Mouse (Mus musculus) heart, embryonic 10.5 days (tissue): Measurements from ENCODE around the gene Eps8. TPM values are rescaled to one million over a fixed set of nuclear protein-coding genes. Genes with fewer than 3 reads are reported as not detected.
A peak's percentile ranks its signal among the peaks of the same experiment; 100 is the strongest.

Source experiments
- DNase-seq: peaks from one replicate; pipeline ENCODE4 v3.0.0-alpha.2; 2017; ENCODE audit warnings: low spot score
- H3K27ac ChIP-seq: fragments of 300-500 bp; sonication (generic); 2 replicates; pipeline ENCODE4 v1.5.1; 2016; ENCODE audit warnings: mild to moderate bottlenecking
- H3K27me3 ChIP-seq: fragments of 300-500 bp; sonication (generic); 2 replicates; pipeline ENCODE4 v1.6.1; 2016; ENCODE audit warnings: mild to moderate bottlenecking; ENCODE audit not compliant: poor library complexity, insufficient read depth, severe bottlenecking
- H3K36me3 ChIP-seq: fragments of 300-500 bp; sonication (generic); 2 replicates; pipeline ENCODE4 v1.6.1; 2016; ENCODE audit warnings: mild to moderate bottlenecking, moderate library complexity
- H3K4me1 ChIP-seq: fragments of 300-500 bp; sonication (generic); 2 replicates; pipeline ENCODE4 v1.6.1; 2016; ENCODE audit warnings: mild to moderate bottlenecking
- H3K4me3 ChIP-seq: fragments of 300-500 bp; sonication (generic); 2 replicates; pipeline ENCODE4 v1.5.1; 2016; ENCODE audit warnings: mild to moderate bottlenecking, moderate library complexity
- H3K9me3 ChIP-seq: fragments of 300-500 bp; sonication (generic); 2 replicates; pipeline ENCODE4 v1.6.1; 2016; ENCODE audit warnings: mild to moderate bottlenecking, moderate library complexity
- WGBS: fragments of 180-500 bp; shearing (Covaris S2); methylation state at CpG from one replicate; pipeline ENCODE4 v1.1.7; 2016; 5-methylcytosine and 5-hydroxymethylcytosine counted together
- polyA plus RNA-seq: library from polyadenylated mRNA; unstranded; fragments of >200 nt; fragmentation: Nextera tagmentation; extraction: Ambion mirVana; gene quantifications from 2 replicates; pipeline ENCODE4 v1.2.1, GENCODE M21; 2016

Eps8 gene
- polyA plus RNA-seq, 1 experiment from 2014 or later: 16.3 TPM

DNA sequence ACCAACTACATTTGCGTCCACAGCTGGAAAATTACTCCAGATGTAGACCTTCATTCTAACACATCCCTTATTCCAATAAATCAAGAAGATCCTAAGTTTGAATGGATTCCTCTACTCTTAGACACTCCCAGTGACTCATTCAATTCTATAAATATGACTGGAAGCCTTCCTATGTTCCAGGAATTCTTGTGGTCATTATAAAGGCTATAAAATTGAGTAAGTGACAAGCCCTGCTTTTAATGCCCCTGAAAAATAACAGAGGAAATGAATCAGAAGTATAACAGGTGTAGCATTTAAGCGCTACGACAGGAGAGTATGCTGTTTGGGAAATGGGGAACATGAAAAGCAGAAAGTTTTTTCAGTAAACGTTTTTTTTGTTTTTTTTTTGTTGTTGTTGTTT is 139.8 kb downstream of the Eps8 start:
- no peaks in the 10 kb centered on the region for H3K36me3 ChIP-seq
- H3K9me3 ChIP-seq: no peaks in the 10 kb centered on the region
- no peak overlapping the region for H3K4me3 ChIP-seq
- no peaks in the 10 kb centered on the region; the same call in 1 of the 2 replicates for H3K4me1 ChIP-seq
- H3K27ac ChIP-seq: no peak overlapping the region
- no peak for DNase-seq
- 82% methylated on average over 4 of the region's 4 CpGs for WGBS
- H3K27me3 ChIP-seq: no peaks in the 10 kb centered on the region; the same call in 1 of the 2 replicates

DNA sequence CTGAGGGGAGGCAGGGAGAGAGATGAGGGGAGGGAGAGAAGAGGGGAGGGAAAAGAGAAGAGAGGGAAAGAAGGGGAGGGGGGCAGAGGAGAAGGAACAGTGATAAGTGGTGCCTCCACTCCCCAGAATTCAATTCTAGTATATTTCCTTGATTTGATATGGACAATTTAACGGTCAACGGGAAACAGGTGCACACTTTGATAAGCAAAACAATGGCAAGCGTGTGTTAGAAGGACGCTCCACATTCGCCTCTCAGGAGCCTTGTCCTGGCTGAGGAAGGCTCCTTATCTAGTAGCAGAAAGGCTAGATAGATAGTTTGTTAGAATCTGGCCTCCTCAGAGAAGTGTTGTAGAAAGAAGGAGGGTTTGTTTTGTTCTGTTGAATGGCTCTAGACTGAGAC is 141.9 kb downstream of the Eps8 start:
- WGBS: 45% methylated on average over 5 of the region's 5 CpGs
- peaks cover 5% of the 10 kb centered on the region for H3K36me3 ChIP-seq

DNA sequence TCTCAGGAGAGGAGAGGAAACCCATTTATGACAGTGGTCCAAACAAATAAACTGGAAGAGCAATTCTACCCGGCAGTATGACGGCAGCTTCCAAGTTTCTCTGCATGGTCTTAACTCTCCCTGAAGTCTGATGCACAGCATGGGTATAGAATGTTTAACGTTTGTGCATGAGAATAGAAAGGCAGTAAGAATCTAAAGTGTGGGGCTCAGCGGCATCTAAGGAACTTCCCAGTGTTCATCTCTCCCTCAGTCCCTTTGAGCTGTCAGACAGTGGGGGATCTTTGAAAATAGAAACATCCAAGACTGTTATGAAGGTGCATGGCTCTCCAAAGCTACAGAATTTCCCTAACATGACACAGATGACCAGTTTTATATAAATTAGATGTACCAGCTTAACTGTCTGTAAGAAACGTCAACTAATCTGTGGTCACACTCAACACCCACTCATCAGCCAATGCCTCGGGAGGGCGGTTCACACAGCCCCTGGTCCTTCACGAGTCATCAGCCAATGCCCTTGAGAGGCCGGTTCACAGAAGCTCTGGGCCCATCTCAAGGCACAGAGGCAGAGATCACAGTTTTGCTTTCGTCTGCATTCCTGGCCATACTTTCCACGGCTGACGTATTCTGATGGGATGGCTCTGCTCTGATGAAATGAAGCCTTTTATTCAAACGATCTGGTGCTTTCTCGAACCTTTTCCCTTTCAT is 145.2 kb downstream of the Eps8 start:
- peaks cover 5% of the 10 kb centered on the region for H3K36me3 ChIP-seq
- 57% methylated on average over 14 of the region's 14 CpGs for WGBS
- H3K4me1 ChIP-seq: peaks cover 7% of the 10 kb centered on the region; the same call in 1 of the 2 replicates
- H3K4me3 ChIP-seq: no peak overlapping the region
- DNase-seq: no peak
- H3K9me3 ChIP-seq: no peaks in the 10 kb centered on the region
- H3K27ac ChIP-seq: no peak overlapping the region
- no peaks in the 10 kb centered on the region for H3K27me3 ChIP-seq

More for the DNA sequence above, 141.9 kb downstream of the Eps8 start:
- Histone ChIP-seq H3K4me3 (no peak overlapping the region), H3K27ac (no peak overlapping the region), H3K9me3 (no peaks in the 10 kb centered on the region), H3K4me1 (no peaks in the 10 kb centered on the region; the same call in 1 of the 2 replicates), H3K27me3 (no peaks in the 10 kb centered on the region)
- DNase-seq: no peak

DNA sequence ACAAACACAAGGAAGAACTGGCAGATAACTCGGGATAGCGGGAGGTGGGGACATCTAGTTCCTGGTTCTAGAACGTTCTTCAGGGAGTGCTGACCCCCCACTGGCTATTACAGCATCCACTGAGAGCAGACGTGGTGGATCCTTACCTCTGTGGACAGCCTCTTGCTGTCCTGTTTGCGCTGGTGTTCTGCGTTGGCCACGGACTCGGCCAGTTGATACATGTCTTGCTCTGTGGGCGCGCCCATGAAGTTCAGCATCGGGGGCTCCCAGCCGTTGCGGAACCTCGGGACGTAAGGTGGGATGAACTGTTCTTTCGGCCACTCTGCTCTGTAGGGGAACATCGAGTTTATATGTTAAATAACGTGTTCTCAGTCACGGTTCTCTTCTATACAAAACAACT is 145.7 kb downstream of the Eps8 start:
- no peak overlapping the region for H3K4me3 ChIP-seq
- H3K9me3 ChIP-seq: no peaks in the 10 kb centered on the region
- peaks cover 5% of the 10 kb centered on the region for H3K36me3 ChIP-seq
- no peak for DNase-seq
- no peaks in the 10 kb centered on the region for H3K27me3 ChIP-seq
- H3K4me1 ChIP-seq: peaks cover 7% of the 10 kb centered on the region; the same call in 1 of the 2 replicates
- 92% methylated on average over 19 of the region's 19 CpGs for WGBS
- no peak overlapping the region for H3K27ac ChIP-seq

DNA sequence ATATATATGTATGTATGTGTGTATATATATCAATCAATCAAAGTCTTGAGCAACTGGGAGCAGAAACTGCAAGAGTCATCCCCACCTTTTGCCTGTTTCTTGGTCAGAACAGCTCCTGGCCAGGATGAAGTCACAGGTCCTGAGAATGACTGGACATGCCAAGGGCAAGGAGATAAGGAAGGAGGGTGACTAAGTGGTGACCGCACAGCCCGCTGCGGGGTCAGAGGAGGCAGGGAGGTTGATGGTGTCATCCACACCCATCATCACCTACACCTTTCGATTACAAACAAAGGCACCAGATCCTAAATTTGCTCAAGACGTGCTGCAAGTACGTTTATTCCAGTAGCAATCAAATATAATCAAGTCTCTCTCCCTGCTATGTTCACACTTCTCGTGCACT is 148.1 kb downstream of the Eps8 start:
- Histone ChIP-seq H3K4me1 (0 out of 2 replicates have a peak, but pooled peaks cover 7% of the 10 kb centered on the region), H3K27ac (no peak overlapping the region), H3K36me3 (peaks cover 5% of the 10 kb centered on the region), H3K4me3 (no peak overlapping the region), H3K27me3 (no peaks in the 10 kb centered on the region), H3K9me3 (no peaks in the 10 kb centered on the region)
- WGBS: 71% methylated on average over 7 of the region's 7 CpGs
- no peak for DNase-seq

DNA sequence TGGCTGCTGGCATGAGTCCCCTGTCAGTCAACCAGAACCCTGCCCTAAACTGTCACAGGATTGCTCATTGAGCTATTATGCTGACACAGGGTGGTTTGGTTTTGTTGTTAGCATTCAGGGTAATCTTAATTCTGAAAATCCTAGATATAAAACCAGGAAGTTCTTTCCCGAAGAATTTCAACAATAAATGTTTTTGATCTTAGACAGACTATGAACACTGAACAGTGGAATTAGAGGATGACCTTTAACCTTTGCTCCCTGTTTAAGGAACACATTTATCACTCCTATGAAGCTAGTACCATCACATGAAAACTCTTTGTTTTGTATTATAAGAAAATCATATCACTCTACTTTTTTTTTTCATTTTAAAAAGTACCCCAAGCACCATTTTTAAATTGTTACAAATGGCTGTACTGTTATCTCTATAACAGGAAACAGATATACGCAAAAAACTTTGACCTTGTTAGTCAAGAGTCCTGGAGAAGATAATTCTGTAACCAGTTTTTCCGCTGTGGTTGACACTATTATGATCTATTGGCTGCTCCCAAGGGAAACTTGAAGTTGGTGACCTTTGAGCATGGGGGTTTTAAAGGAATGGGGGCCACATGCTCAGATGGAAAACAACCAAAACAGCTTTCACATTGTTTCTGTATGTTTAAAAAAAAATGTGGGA is 149.0 kb downstream of the Eps8 start:
- WGBS: 73% methylated on average over 3 of the region's 3 CpGs
- DNase-seq: no peak
- Histone ChIP-seq H3K27ac (no peak overlapping the region), H3K27me3 (no peaks in the 10 kb centered on the region), H3K36me3 (peaks cover 5% of the 10 kb centered on the region), H3K4me1 (0 out of 2 replicates have a peak, but pooled peaks cover 7% of the 10 kb centered on the region), H3K4me3 (no peak overlapping the region), H3K9me3 (no peaks in the 10 kb centered on the region)

DNA sequence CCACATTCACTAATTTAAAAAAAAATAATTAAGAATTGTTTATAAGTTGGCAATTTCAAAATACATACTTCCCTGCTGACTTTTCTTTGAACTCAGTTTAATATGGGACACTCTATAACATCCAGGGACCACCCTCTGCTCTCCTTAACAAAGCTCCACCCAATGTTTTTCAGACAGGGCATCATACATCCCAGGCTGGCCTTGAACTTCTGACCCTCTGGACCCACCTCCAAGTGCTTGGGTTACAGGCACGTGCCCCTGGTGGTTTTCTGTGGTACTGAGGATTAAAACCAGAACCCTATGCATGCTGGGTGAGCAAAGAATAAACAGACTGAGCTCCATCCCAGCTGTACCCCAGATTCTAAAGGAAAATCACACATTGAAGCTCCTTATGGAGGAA is 150.6 kb downstream of the Eps8 start:
- 0 out of 2 replicates have a peak, but pooled peaks cover 7% of the 10 kb centered on the region for H3K4me1 ChIP-seq
- no peaks in the 10 kb centered on the region for H3K27me3 ChIP-seq
- WGBS: 72% methylated on average over 1 of the region's 1 CpGs
- H3K9me3 ChIP-seq: no peaks in the 10 kb centered on the region
- DNase-seq: no peak
- H3K27ac ChIP-seq: no peak overlapping the region
- H3K36me3 ChIP-seq: peaks cover 5% of the 10 kb centered on the region
- no peak overlapping the region for H3K4me3 ChIP-seq

DNA sequence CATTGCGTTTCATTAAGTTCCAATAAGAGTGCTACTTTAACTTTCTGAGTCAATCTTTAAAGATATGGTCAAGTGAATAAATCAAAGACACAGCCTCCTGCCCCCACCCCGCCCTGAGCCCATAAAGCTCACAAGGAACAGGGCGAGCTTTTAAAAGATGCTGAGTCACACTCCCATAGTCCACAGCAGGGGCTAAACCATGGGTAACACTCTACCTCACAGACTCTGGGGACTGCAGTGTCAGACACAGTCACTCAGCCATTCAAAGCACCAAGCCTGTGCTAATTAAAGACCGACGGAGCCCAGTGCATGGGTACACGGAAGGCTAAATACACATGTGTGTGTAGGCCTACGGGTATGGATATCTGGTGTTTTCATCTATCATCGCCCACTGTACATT is 151.2 kb downstream of the Eps8 start:
- H3K36me3 ChIP-seq: no peaks in the 10 kb centered on the region; the same call in 1 of the 2 replicates
- no peaks in the 10 kb centered on the region for H3K27me3 ChIP-seq
- no peak overlapping the region for H3K27ac ChIP-seq
- 80% methylated on average over 8 of the region's 8 CpGs for WGBS
- H3K4me1 ChIP-seq: 0 out of 2 replicates have a peak, but pooled peaks cover 7% of the 10 kb centered on the region
- DNase-seq: no peak
- no peaks in the 10 kb centered on the region for H3K9me3 ChIP-seq
- no peak overlapping the region for H3K4me3 ChIP-seq

DNA sequence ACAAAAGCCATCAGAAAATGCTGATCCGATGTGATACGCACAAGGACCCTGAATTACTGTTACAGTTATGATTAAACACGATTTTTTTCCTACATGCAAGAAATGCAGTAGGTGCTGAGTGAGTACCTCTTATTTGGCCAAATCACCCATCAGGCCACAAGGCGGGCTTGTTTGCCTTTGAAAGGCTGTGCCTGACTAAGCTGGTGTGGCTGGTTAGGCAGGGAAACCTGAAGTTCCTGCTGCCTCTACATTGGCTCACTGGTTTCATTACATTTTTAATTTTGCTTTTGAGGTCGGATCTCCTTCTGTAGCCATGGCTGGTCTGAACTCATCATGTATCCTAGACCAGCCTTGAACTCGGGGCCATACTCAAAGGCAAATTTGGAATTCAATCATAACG is 151.7 kb downstream of the Eps8 start:
- no peak overlapping the region for H3K27ac ChIP-seq

DNA sequence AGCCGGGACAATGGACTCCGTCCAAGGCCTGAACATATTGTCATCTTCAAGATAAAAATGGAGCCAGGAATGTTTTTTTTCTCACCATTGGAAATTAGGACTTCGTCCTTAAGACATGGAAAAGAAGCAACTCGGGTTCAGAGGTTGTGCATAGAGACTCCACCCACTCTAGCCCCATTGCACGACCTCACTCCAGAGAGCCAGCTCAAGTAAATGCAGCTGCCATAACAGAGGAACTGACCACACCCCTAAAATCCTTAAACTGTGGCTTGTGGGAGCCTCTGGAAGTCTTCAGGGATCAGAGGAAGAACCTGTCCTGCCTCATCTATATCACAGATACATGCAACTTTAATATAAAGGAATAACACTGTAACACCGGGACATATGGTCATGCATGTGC is 155.9 kb downstream of the Eps8 start:
- 69% methylated on average over 6 of the region's 6 CpGs for WGBS

More for the DNA sequence above, 151.7 kb downstream of the Eps8 start:
- H3K4me1 ChIP-seq: 0 out of 2 replicates have a peak, but pooled peaks cover 7% of the 10 kb centered on the region
- no peaks in the 10 kb centered on the region; the same call in 1 of the 2 replicates for H3K36me3 ChIP-seq
- no peak for DNase-seq
- H3K27me3 ChIP-seq: no peaks in the 10 kb centered on the region
- WGBS: 87% methylated on average over 7 of the region's 7 CpGs
- no peak overlapping the region for H3K4me3 ChIP-seq
- no peaks in the 10 kb centered on the region for H3K9me3 ChIP-seq

DNA sequence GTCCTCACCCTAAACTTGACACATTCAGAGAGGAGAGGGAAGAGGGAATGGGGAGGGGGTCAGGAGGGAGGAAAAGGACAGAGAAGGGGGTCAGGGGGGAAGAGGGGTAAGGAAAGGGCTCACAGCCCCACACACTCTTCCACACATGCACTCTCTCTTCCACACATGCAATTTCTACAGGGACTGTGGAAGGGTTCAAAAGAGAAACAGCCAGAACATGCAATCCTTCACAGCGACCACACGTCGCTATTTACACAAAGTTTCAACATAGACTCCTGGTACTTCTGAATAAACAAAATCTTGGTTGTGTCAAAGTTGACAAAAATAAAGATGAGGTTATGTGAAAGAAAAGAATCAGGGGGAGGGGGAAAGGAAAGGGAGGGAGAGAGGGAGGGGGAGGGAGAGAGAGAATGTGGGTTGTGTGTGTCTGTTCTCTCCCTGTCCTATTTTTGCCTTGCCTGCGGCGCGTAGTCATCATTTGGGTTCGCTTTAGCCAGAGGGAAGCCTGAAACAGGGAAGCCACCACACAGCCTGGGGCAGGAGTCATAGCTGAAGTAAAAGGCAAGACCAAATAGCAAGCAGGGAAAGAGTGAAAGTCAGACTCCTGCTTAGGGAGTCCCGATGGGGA is 157.4 kb downstream of the Eps8 start:
- Histone ChIP-seq H3K27me3 (no peaks in the 10 kb centered on the region), H3K27ac (no peak overlapping the region), H3K9me3 (no peaks in the 10 kb centered on the region), H3K36me3 (0 out of 2 replicates have a peak, but pooled peaks cover 3% of the 10 kb centered on the region), H3K4me3 (no peak overlapping the region), H3K4me1 (no peaks in the 10 kb centered on the region; the same call in 1 of the 2 replicates)
- peak; percentile 46 for DNase-seq
- WGBS: 81% methylated on average over 8 of the region's 8 CpGs

More for the DNA sequence above, 155.9 kb downstream of the Eps8 start:
- Histone ChIP-seq H3K4me3 (no peak overlapping the region), H3K27ac (no peak overlapping the region), H3K4me1 (no peaks in the 10 kb centered on the region; the same call in 1 of the 2 replicates), H3K27me3 (no peaks in the 10 kb centered on the region), H3K36me3 (0 out of 2 replicates have a peak, but pooled peaks cover 3% of the 10 kb centered on the region), H3K9me3 (no peaks in the 10 kb centered on the region)
- peak; percentile 51 for DNase-seq

DNA sequence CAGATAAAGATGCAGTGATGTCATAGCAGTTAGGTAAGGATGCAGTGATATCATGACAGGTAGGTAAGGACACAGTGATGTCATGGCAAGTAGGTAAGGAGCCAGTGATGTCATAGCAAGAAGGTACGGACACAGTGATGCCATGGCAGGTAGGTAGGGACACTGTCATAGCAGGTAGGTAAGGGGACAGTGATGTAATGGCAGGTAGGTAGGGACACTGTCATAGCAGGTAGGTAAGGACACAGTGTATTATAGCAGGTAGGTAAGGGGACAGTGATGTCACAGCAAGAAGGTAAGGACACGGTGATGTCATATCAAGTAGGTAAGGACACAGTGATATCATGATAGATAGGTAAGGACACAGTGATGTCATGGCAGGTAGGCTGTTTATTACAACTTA is 158.1 kb downstream of the Eps8 start:
- no peaks in the 10 kb centered on the region for H3K27me3 ChIP-seq
- WGBS: 96% methylated on average over 2 of the region's 2 CpGs
- H3K4me1 ChIP-seq: no peaks in the 10 kb centered on the region; the same call in 1 of the 2 replicates
- 0 out of 2 replicates have a peak, but pooled peaks cover 3% of the 10 kb centered on the region for H3K36me3 ChIP-seq
- H3K27ac ChIP-seq: no peak overlapping the region
- DNase-seq: peak; percentile 9
- no peaks in the 10 kb centered on the region for H3K9me3 ChIP-seq
- H3K4me3 ChIP-seq: no peak overlapping the region

DNA sequence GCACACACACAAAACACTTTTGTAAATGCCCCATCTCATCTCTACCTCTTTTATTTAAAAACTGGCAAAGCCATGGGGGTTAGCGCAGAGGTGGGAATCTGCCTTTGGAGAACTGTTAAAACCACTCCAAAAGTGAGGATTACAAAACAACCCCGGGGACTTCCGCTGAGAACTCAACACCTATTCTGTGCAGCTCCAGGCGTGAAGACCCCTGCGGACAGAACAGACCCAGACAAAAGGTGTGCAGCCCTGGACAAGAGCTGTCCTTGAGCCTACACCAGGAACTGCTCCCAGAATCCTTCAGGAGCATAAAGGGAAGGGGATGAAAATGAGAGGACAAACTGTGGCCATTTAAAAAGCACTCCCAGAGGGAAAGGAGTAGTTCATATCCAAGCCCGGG is 159.4 kb downstream of the Eps8 start:
- no peak for DNase-seq
- 61% methylated on average over 6 of the region's 6 CpGs for WGBS
- no peaks in the 10 kb centered on the region for H3K9me3 ChIP-seq
- H3K4me3 ChIP-seq: no peak overlapping the region
- no peak overlapping the region for H3K27ac ChIP-seq
- H3K4me1 ChIP-seq: no peaks in the 10 kb centered on the region; the same call in 1 of the 2 replicates
- 0 out of 2 replicates have a peak, but pooled peaks cover 3% of the 10 kb centered on the region for H3K36me3 ChIP-seq
- H3K27me3 ChIP-seq: no peaks in the 10 kb centered on the region
